Mouse (Mus musculus): ENCODE measurements at regions not wholly inside any gene's neighbourhood (a gene's known extent, or its start where the extent isn't known, plus 50 kb on each side); places are given as distances from the start of the nearest gene placed in this dataset.

- Histone ChIP-seq H3K4me1 (ENCODE audit: control insufficient read depth, insufficient read depth, low read length) (peaks cover 2% of the 10 kb centered on the region; the same call in 1 of the 2 replicates), H3K27ac (ENCODE audit: insufficient read depth, low read length) (no peak overlapping the region), H3K4me3 (ENCODE audit: insufficient read depth, low read length) (no peak overlapping the region)
- TF ChIP-seq CTCF (IDR thresholded peaks at IDR 0.05; ENCODE audit: extremely low read depth, insufficient read depth, low read length) (no peak), POLR2A (IDR thresholded peaks at IDR 0.05; ENCODE audit: extremely low read depth, insufficient read depth, low read length) (no peak)
Measured at GRCm38 (mm10) chr16:95896126-95896525, 94.6 kb downstream of the Psmg1 start.

DNA sequence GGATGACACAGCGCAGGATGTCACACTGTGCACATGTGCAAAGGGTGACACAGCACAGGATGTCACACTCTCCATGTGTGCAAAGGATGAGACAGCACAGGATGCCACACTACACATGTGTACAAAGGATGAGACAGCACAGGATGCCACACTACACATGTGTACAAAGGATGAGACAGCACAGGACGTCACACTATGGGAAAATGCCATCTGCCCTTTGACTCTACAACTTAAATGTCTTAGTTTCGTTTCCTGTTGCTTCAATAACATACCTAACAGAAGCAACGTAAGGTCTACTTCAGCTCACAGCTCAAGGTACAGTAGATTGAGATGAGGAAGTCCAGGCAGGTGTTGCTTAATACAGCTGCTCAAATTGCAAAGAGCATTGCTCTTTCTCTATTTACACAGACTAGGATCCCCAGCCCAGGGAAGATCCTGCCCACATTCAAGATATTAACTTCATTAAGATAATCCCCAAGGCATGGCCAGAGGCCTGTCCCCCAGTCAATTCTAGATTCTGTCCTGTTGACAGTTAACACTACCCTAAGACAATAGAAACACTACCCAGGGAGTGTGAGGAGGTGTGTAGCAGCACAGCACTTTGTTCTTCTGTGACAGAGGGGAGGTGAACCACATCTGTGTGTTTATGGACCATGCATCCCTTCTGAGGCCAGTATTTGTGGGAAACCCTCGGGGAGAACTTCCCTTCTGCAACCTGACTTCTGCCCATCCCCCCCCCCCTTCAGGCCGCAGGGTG is 97.0 kb downstream of the Psmg1 start:
- H3K27ac ChIP-seq (ENCODE audit: insufficient read depth, low read length) = no peak overlapping the region
- peaks cover 2% of the 10 kb centered on the region; the same call in 1 of the 2 replicates for H3K4me1 ChIP-seq (ENCODE audit: control insufficient read depth, insufficient read depth, low read length)
- no peak overlapping the region for H3K4me3 ChIP-seq (ENCODE audit: insufficient read depth, low read length)
- TF ChIP-seq POLR2A (IDR thresholded peaks at IDR 0.05; ENCODE audit: extremely low read depth, insufficient read depth, low read length) = no peak
- no peak for TF ChIP-seq CTCF (IDR thresholded peaks at IDR 0.05; ENCODE audit: extremely low read depth, insufficient read depth, low read length)

DNA sequence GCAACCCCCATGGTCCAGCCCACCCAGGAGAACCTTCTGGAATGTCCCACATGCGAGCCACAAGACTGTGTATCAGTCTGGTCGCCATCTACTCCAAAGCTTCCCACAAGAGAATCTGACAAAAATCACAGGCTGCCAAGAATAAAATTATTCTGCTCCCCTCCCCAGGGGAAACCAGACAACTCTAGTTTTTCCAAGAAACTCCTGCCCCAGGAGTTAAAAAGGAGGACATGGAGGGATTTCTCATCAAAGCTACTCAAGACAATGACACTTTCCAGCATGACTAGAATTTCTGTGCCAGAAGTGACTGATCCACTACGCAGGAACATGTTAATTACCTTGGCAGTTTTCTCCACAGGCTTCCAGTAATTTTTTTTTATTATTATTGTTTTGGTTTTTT is 98.4 kb downstream of the Psmg1 start:
- Histone ChIP-seq H3K4me1 (ENCODE audit: control insufficient read depth, insufficient read depth, low read length) (no peaks in the 10 kb centered on the region; the same call in 1 of the 2 replicates), H3K4me3 (ENCODE audit: insufficient read depth, low read length) (no peak overlapping the region), H3K27ac (ENCODE audit: insufficient read depth, low read length) (no peak overlapping the region)
- TF ChIP-seq CTCF (IDR thresholded peaks at IDR 0.05; ENCODE audit: extremely low read depth, insufficient read depth, low read length) (no peak), POLR2A (IDR thresholded peaks at IDR 0.05; ENCODE audit: extremely low read depth, insufficient read depth, low read length) (no peak)

DNA sequence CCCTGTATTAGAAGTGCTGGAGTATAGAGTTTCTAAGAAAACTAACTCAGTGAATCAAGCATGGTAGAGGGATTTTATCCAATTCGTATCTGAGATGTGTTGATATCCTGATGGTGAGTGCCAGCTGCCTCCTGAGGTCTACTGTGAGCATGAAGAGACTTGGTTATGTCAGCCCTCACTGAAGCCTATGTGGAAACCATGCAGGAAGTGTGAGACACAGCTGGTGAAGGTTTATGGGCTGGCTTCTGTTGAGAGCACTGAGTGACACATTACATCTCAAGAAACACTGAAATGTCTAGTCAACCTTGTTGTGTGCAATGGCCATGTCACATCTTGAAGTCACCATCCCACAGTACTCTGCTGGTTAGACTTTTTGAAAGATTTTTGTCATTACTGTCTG is 104.6 kb downstream of the Psmg1 start:
- Histone ChIP-seq H3K27ac (ENCODE audit: insufficient read depth, low read length) (no peak overlapping the region), H3K4me1 (ENCODE audit: control insufficient read depth, insufficient read depth, low read length) (no peaks in the 10 kb centered on the region), H3K4me3 (ENCODE audit: insufficient read depth, low read length) (no peak overlapping the region)
- TF ChIP-seq POLR2A (IDR thresholded peaks at IDR 0.05; ENCODE audit: extremely low read depth, insufficient read depth, low read length) = no peak
- TF ChIP-seq CTCF (IDR thresholded peaks at IDR 0.05; ENCODE audit: extremely low read depth, insufficient read depth, low read length) = no peak

GRCm38 (mm10) chr16:95873297-95873696 is 117.5 kb downstream of the Psmg1 start:
- H3K4me1 ChIP-seq (ENCODE audit: control insufficient read depth, insufficient read depth, low read length) = no peaks in the 10 kb centered on the region
- TF ChIP-seq CTCF (IDR thresholded peaks at IDR 0.05; ENCODE audit: extremely low read depth, insufficient read depth, low read length) (no peak), POLR2A (IDR thresholded peaks at IDR 0.05; ENCODE audit: extremely low read depth, insufficient read depth, low read length) (no peak)
- H3K4me3 ChIP-seq (ENCODE audit: insufficient read depth, low read length) = no peak overlapping the region
- H3K27ac ChIP-seq (ENCODE audit: insufficient read depth, low read length) = no peak overlapping the region

- no peak overlapping the region for H3K4me3 ChIP-seq (ENCODE audit: insufficient read depth, low read length)
- TF ChIP-seq POLR2A (IDR thresholded peaks at IDR 0.05; ENCODE audit: extremely low read depth, insufficient read depth, low read length) = no peak
- no peak for TF ChIP-seq CTCF (IDR thresholded peaks at IDR 0.05; ENCODE audit: extremely low read depth, insufficient read depth, low read length)
- H3K27ac ChIP-seq (ENCODE audit: insufficient read depth, low read length) = no peak overlapping the region
Measured at GRCm38 (mm10) chr16:95872436-95872835, 118.3 kb downstream of the Psmg1 start.

DNA sequence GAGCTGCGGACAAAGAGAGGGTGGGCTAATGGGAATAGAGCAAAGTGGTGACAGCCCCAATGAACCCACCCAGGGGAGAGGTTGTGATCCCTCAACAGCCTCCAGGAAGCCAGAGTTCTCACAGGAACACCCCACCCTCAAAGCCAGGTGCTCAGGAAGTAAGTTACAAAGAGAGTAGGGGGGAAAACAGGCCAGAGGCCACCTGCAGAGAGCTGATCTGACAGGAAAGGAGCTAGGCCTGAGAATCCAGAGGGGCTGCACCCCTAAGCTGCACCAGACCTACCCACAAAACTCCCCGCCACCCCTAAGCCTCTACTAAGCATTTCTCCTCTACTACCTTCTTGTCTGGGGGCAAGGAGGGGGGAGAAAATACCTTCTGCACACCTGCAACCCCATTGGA is 120.5 kb downstream of the Psmg1 start:
- no peak overlapping the region for H3K27ac ChIP-seq (ENCODE audit: insufficient read depth, low read length)
- H3K4me1 ChIP-seq (ENCODE audit: control insufficient read depth, insufficient read depth, low read length) = no peaks in the 10 kb centered on the region
- no peak overlapping the region for H3K4me3 ChIP-seq (ENCODE audit: insufficient read depth, low read length)
- TF ChIP-seq POLR2A (IDR thresholded peaks at IDR 0.05; ENCODE audit: extremely low read depth, insufficient read depth, low read length) (no peak), CTCF (IDR thresholded peaks at IDR 0.05; ENCODE audit: extremely low read depth, insufficient read depth, low read length) (no peak)

More at GRCm38 (mm10) chr16:95872436-95872835, 118.3 kb downstream of the Psmg1 start:
- H3K4me1 ChIP-seq (ENCODE audit: control insufficient read depth, insufficient read depth, low read length) = no peaks in the 10 kb centered on the region

DNA sequence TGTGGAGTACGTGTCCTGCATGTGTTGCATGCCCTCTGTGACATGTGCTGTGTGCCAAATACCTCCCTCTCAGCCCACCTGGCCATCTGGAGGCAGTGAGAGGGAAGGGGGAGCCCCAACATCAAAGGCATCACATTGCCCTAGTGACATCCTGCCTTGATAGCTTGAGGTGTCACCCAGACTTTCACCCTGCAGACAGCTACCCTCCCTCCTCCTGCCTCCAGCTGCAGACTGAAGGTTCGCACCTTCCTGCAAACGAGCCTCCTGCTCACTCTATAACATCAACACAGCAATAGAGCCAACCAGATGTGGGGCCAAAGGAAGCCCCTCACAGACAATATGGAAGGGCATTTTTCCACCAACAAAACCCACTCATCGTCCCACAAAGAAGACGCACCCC is 121.3 kb downstream of the Psmg1 start:
- Histone ChIP-seq H3K4me1 (ENCODE audit: control insufficient read depth, insufficient read depth, low read length) (no peaks in the 10 kb centered on the region), H3K27ac (ENCODE audit: insufficient read depth, low read length) (no peak overlapping the region), H3K4me3 (ENCODE audit: insufficient read depth, low read length) (no peak overlapping the region)
- TF ChIP-seq POLR2A (IDR thresholded peaks at IDR 0.05; ENCODE audit: extremely low read depth, insufficient read depth, low read length) = no peak
- no peak for TF ChIP-seq CTCF (IDR thresholded peaks at IDR 0.05; ENCODE audit: extremely low read depth, insufficient read depth, low read length)

GRCm38 (mm10) chr16:95868896-95869295 is 121.9 kb downstream of the Psmg1 start:
- TF ChIP-seq POLR2A (IDR thresholded peaks at IDR 0.05; ENCODE audit: extremely low read depth, insufficient read depth, low read length) = no peak
- no peak for TF ChIP-seq CTCF (IDR thresholded peaks at IDR 0.05; ENCODE audit: extremely low read depth, insufficient read depth, low read length)
- Histone ChIP-seq H3K4me1 (ENCODE audit: control insufficient read depth, insufficient read depth, low read length) (no peaks in the 10 kb centered on the region), H3K4me3 (ENCODE audit: insufficient read depth, low read length) (no peak overlapping the region), H3K27ac (ENCODE audit: insufficient read depth, low read length) (no peak overlapping the region)

GRCm38 (mm10) chr16:95867516-95867915 is 123.2 kb downstream of the Psmg1 start:
- H3K27ac ChIP-seq (ENCODE audit: insufficient read depth, low read length) = no peak overlapping the region
- H3K4me3 ChIP-seq (ENCODE audit: insufficient read depth, low read length) = no peak overlapping the region
- no peaks in the 10 kb centered on the region for H3K4me1 ChIP-seq (ENCODE audit: control insufficient read depth, insufficient read depth, low read length)
- TF ChIP-seq POLR2A (IDR thresholded peaks at IDR 0.05; ENCODE audit: extremely low read depth, insufficient read depth, low read length) = no peak
- TF ChIP-seq CTCF (IDR thresholded peaks at IDR 0.05; ENCODE audit: extremely low read depth, insufficient read depth, low read length) = no peak
